Mouse (Mus musculus): ENCODE data around the gene Pigo.

- no peak for TF ChIP-seq CTCF (IDR thresholded peaks at IDR 0.05; ENCODE audit: control insufficient read depth, insufficient read depth, insufficient replicate concordance, low read depth, low read length)
- TF ChIP-seq POLR2A (IDR thresholded peaks at IDR 0.05; ENCODE audit: control insufficient read depth, low read depth, low read length) = no peak
Observed at GRCm38 (mm10) chr4:43021341-43021740, 4.3 kb downstream of the Pigo start.

All from testis, adult 2 months (tissue).